Mouse (Mus musculus): ENCODE measurements at regions not wholly inside any gene's neighbourhood (a gene's known extent, or its start where the extent isn't known, plus 50 kb on each side); places are given as distances from the start of the nearest gene placed in this dataset.

GRCm38 (mm10) chr5:77481811-77482210 lies 74.0 kb upstream of the Igfbp7 start:
- no peak for DNase-seq

GRCm38 (mm10) chr5:77477794-77478193 lies 70.0 kb upstream of the Igfbp7 start:
- no peak for DNase-seq

GRCm38 (mm10) chr5:77473896-77474486 lies 66.2 kb upstream of the Igfbp7 start:
- peak; percentile 26 to 28 for DNase-seq

GRCm38 (mm10) chr5:77469236-77469766 lies 61.5 kb upstream of the Igfbp7 start:
- DNase-seq, result no peak

GRCm38 (mm10) chr5:77468467-77468866 lies 60.6 kb upstream of the Igfbp7 start:
- peak; percentile 42 to 57 for DNase-seq

- DNase-seq, result peak; percentile 58 to 68
Observed at GRCm38 (mm10) chr5:77464851-77465548, 57.2 kb upstream of the Igfbp7 start.

- DNase-seq, result peak; percentile 86 to 90
Observed at GRCm38 (mm10) chr5:77459896-77460717, 52.3 kb upstream of the Igfbp7 start.

All from cerebellum, adult 18-20 months (tissue).